Mouse (Mus musculus) mouse embryonic stem cell (cell line): ENCODE measurements at regions not wholly inside any gene's neighbourhood (a gene's known extent, or its start where the extent isn't known, plus 50 kb on each side); places are given as distances from the start of the nearest gene placed in this dataset.

Experiments used
- in situ Hi-C, 2 experiments: fragments of 300-500 bp; cut with MboI; formaldehyde crosslinking; loops; 1 replicate in 1 of 2; 3 replicates in 1 of 2; pipeline ENCODE4 v1.14.3; 2019 to 2020; ENCODE audit warnings: low sequenced_read_pairs in 2 of 2, low pct_unique_long_range_greater_than_20kb in 1 of 2, mixed read lengths in 1 of 2; ENCODE audit not compliant: unreplicated experiment in 1 of 2

GRCm38 (mm10) chr5:85536329-85536728, 529.1 kb downstream of the Cenpc1 start:
- in situ Hi-C loops = no loop called here

GRCm38 (mm10) chr5:85525385-85526194, 539.8 kb downstream of the Cenpc1 start:
- in situ Hi-C loops = no loop called here

GRCm38 (mm10) chr5:85505244-85505643, 560.1 kb downstream of the Cenpc1 start:
- in situ Hi-C loops = no loop called here

- in situ Hi-C loops = no loop called here
Measured at GRCm38 (mm10) chr5:85497261-85497660, 568.1 kb downstream of the Cenpc1 start.

GRCm38 (mm10) chr5:85485733-85486322, 579.6 kb downstream of the Cenpc1 start:
- in situ Hi-C loops = no loop called here

GRCm38 (mm10) chr5:85485157-85485556, 580.2 kb downstream of the Cenpc1 start:
- in situ Hi-C loops = no loop called here

- in situ Hi-C loops = no loop called here
Measured at GRCm38 (mm10) chr5:85467811-85468210, 597.6 kb downstream of the Cenpc1 start.

GRCm38 (mm10) chr5:85467151-85467550, 598.2 kb downstream of the Cenpc1 start:
- in situ Hi-C loops = no loop called here
